Mouse (Mus musculus): ENCODE results near the gene Pamr1.

- TF ChIP-seq POLR2A (IDR thresholded peaks at IDR 0.05; ENCODE audit: borderline replicate concordance, insufficient read depth, low read length) = no peak
- no peak for TF ChIP-seq CTCF (IDR thresholded peaks at IDR 0.05; ENCODE audit: borderline replicate concordance, insufficient read depth, low read depth, low read length)
Measured at GRCm38 (mm10) chr2:102686108-102686450, 136.3 kb downstream of the Pamr1 start.

All from cerebellum, adult 2 months (tissue).